Mouse (Mus musculus) thymus, adult 2 months (tissue): ENCODE results near the gene Ralgapa1.

Source experiments
- CTCF ChIP-seq: fragments of 200-500 bp; IDR thresholded peaks from 2 replicates; pipeline ENCODE4 v1.5.1; 2012; ENCODE audit warnings: mild to moderate bottlenecking, control low read depth, low read length, moderate library complexity, borderline replicate concordance; ENCODE audit not compliant: control insufficient read depth, poor library complexity, insufficient read depth; ENCODE audit errors: extremely low read depth
- POLR2A ChIP-seq: fragments of 200-500 bp; IDR thresholded peaks from 2 replicates; pipeline ENCODE4 v1.6.1; 2012; ENCODE audit warnings: mild to moderate bottlenecking, low read length, control low read depth, moderate library complexity; ENCODE audit not compliant: control insufficient read depth, poor library complexity, insufficient read depth; ENCODE audit errors: extremely low read depth

GRCm38 (mm10) chr12:55599639-55600502 lies 221.1 kb downstream of the Ralgapa1 start:
- TF ChIP-seq CTCF (no peak), POLR2A (no peak)
